Comparison of ENCODE assay signal across 19 mouse cellular contexts in the genomic region with DNA sequence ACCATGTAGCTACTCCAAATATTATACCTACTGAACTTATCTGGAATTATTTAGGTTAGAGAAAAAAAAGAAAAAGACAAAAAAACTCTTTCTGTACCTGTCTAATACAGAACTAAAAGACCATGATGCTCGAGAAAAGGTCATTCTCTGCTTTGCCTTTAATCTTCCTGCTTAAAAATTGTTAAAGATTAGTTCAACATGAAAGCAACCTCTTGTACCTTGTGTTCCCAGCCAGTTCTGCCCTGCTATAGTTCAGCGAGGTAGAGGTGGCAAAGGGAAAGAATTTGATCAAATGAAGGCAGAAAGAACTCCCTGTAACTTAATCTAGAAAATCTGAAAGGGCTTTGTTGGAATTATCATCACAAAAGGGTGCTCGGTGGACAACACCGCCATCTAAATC. TPM values are rescaled to one million over a fixed set of nuclear protein-coding genes. Genes with fewer than 3 reads are reported as not detected.
"Had no signal": no experiment of that assay in that cellular context is flagged by ENCODE, and none has a peak within 500 bp of the region (broad histone marks: within the 10 kb centered on the region; RNA-seq: fewer than 3 reads in every experiment).

No protein-coding gene starts in this region.

RNA-seq across cellular contexts. Expression of a gene that starts 2.3 kb away (rescaled TPM):
- polyA plus RNA-seq: cortical plate, adult 2 months; embryonic facial prominence, embryonic 10.5 days; embryonic facial prominence, embryonic 11.5 days; embryonic facial prominence, embryonic 12.5 days; embryonic facial prominence, embryonic 13.5 days; embryonic facial prominence, embryonic 15.5 days; erythroblast, embryonic 14.5 days; forebrain, embryonic 10.5 days; forebrain, embryonic 11.5 days; forebrain, embryonic 12.5 days; forebrain, embryonic 13.5 days; forebrain, embryonic 14.5 days; forebrain, embryonic 15.5 days; forebrain, embryonic 16.5 days; forebrain, postnatal 0 days; frontal cortex, adult 2 months; heart, adult 2 months had no signal

RNA-seq across cellular contexts. Expression of a gene that starts 3.8 kb away (rescaled TPM):
- polyA plus RNA-seq: cortical plate, adult 2 months; embryonic facial prominence, embryonic 10.5 days; embryonic facial prominence, embryonic 13.5 days; embryonic facial prominence, embryonic 14.5 days; erythroblast, embryonic 14.5 days; forebrain, embryonic 12.5 days; forebrain, embryonic 13.5 days; forebrain, embryonic 14.5 days; forebrain, embryonic 15.5 days; forebrain, embryonic 16.5 days; forebrain, postnatal 0 days; frontal cortex, adult 2 months; heart, adult 2 months had no signal

RNA-seq across cellular contexts. Expression of a gene that starts 7.9 kb away (rescaled TPM):
- polyA plus RNA-seq: cortical plate, adult 2 months; embryonic facial prominence, embryonic 10.5 days; embryonic facial prominence, embryonic 11.5 days; embryonic facial prominence, embryonic 12.5 days; embryonic facial prominence, embryonic 13.5 days; embryonic facial prominence, embryonic 14.5 days; embryonic facial prominence, embryonic 15.5 days; forebrain, embryonic 10.5 days; forebrain, embryonic 11.5 days; forebrain, embryonic 12.5 days; forebrain, embryonic 13.5 days; forebrain, embryonic 14.5 days; forebrain, embryonic 15.5 days; forebrain, embryonic 16.5 days; forebrain, postnatal 0 days; frontal cortex, adult 2 months; gonadal fat pad, adult 2 months; heart, adult 2 months had no signal

RNA-seq across cellular contexts. Expression of a gene that starts 13.6 kb away (rescaled TPM):
- polyA plus RNA-seq: cortical plate, adult 2 months; embryonic facial prominence, embryonic 13.5 days; embryonic facial prominence, embryonic 15.5 days; erythroblast, embryonic 14.5 days; forebrain, embryonic 14.5 days; forebrain, embryonic 15.5 days; forebrain, embryonic 16.5 days; forebrain, postnatal 0 days; frontal cortex, adult 2 months had no signal

RNA-seq across cellular contexts. Expression of a gene that starts 13.9 kb away (rescaled TPM):
- polyA plus RNA-seq: cortical plate, adult 2 months; embryonic facial prominence, embryonic 10.5 days; embryonic facial prominence, embryonic 11.5 days; embryonic facial prominence, embryonic 12.5 days; embryonic facial prominence, embryonic 14.5 days; embryonic facial prominence, embryonic 15.5 days; erythroblast, embryonic 14.5 days; forebrain, embryonic 10.5 days; forebrain, embryonic 11.5 days; forebrain, embryonic 12.5 days; forebrain, embryonic 13.5 days; forebrain, embryonic 14.5 days; forebrain, embryonic 15.5 days; forebrain, embryonic 16.5 days; forebrain, postnatal 0 days; frontal cortex, adult 2 months; heart, adult 2 months had no signal
